Mouse (Mus musculus) lung, embryonic 15.5 days (tissue): Measurements from ENCODE around the gene Zbtb39. TPM values are rescaled to one million over a fixed set of nuclear protein-coding genes. Genes with fewer than 3 reads are reported as not detected.
A peak's percentile ranks its signal among the peaks of the same experiment; 100 is the strongest.

Experiments
- ATAC-seq: fragments of 200-750 bp; cut with Nextera tagmentation; 2 replicates; pipeline ENCODE4 v1.8.0; 2017; ENCODE audit warnings: moderate number of reproducible peaks, borderline replicate concordance; ENCODE audit not compliant: low FRiP score, low TSS enrichment; ENCODE audit errors: extremely low read depth
- H3K27ac ChIP-seq: fragments of 300-500 bp; sonication (generic); 2 replicates; pipeline ENCODE4 v1.5.1; 2015; ENCODE audit warnings: moderate library complexity, mild to moderate bottlenecking, inconsistent platforms
- H3K27me3 ChIP-seq: fragments of 300-500 bp; sonication (generic); 2 replicates; pipeline ENCODE4 v1.6.1; 2015; ENCODE audit warnings: inconsistent platforms
- H3K36me3 ChIP-seq: fragments of 300-500 bp; sonication (generic); 2 replicates; pipeline ENCODE4 v1.6.1; 2015; ENCODE audit warnings: inconsistent platforms
- H3K4me1 ChIP-seq: fragments of 300-500 bp; sonication (generic); 2 replicates; pipeline ENCODE4 v1.6.1; 2015; ENCODE audit warnings: inconsistent platforms
- H3K4me2 ChIP-seq: fragments of 300-500 bp; sonication (generic); 2 replicates; pipeline ENCODE4 v1.6.1; 2015; ENCODE audit warnings: inconsistent platforms, mild to moderate bottlenecking, moderate library complexity
- H3K4me3 ChIP-seq: fragments of 300-500 bp; sonication (generic); 2 replicates; pipeline ENCODE4 v1.5.1; 2015; ENCODE audit warnings: mild to moderate bottlenecking, inconsistent platforms
- H3K9ac ChIP-seq: fragments of 300-500 bp; sonication (generic); 2 replicates; pipeline ENCODE4 v1.6.1; 2015; ENCODE audit warnings: inconsistent platforms
- H3K9me3 ChIP-seq: fragments of 300-500 bp; sonication (generic); 2 replicates; pipeline ENCODE4 v1.6.1; 2016; ENCODE audit warnings: inconsistent platforms
- WGBS: fragments of 180-500 bp; shearing (Covaris S2); methylation state at CpG from one replicate; pipeline ENCODE4 v1.1.7; 2015; 5-methylcytosine and 5-hydroxymethylcytosine counted together
- polyA plus RNA-seq: library from polyadenylated mRNA; unstranded; fragments of >200 nt; fragmentation: Nextera tagmentation; extraction: Ambion mirVana; gene quantifications from 2 replicates; pipeline ENCODE4 v1.2.1, GENCODE M21; 2015

The Zbtb39 gene
- polyA plus RNA-seq, 1 experiment from 2014 or later: 2.9 TPM

GRCm38 (mm10) chr10:127712736-127713135 lies 26.6 kb upstream of the Zbtb39 start:
- no peak overlapping the region for H3K4me2 ChIP-seq
- no peak for ATAC-seq
- no peak overlapping the region for H3K4me3 ChIP-seq
- H3K4me1 ChIP-seq: 0 out of 2 replicates have a peak, but pooled peaks cover 2% of the 10 kb centered on the region
- H3K27ac ChIP-seq: no peak overlapping the region
- H3K9ac ChIP-seq: no peak overlapping the region
- no peaks in the 10 kb centered on the region for H3K9me3 ChIP-seq
- WGBS: 69% methylated on average over 6 of the region's 6 CpGs
- no peaks in the 10 kb centered on the region for H3K27me3 ChIP-seq
- H3K36me3 ChIP-seq: no peaks in the 10 kb centered on the region

- H3K4me1 ChIP-seq: 0 out of 2 replicates have a peak, but pooled peaks cover 7% of the 10 kb centered on the region
- 11% methylated on average over 20 of the region's 20 CpGs for WGBS
- peak overlapping the region; percentile 14 for H3K4me3 ChIP-seq
- H3K36me3 ChIP-seq: no peaks in the 10 kb centered on the region
- peak overlapping the region; percentile 48 for H3K4me2 ChIP-seq
- no peak overlapping the region; the same call in 1 of the 2 replicates for H3K9ac ChIP-seq
- H3K27ac ChIP-seq: peak overlapping the region; percentile 42; the same call in 1 of the 2 replicates
- H3K9me3 ChIP-seq: no peaks in the 10 kb centered on the region
- ATAC-seq: peak; percentile 55; the same call in 1 of the 2 replicates
- peaks cover 18% of the 10 kb centered on the region; the same call in 1 of the 2 replicates for H3K27me3 ChIP-seq
Observed at GRCm38 (mm10) chr10:127721671-127722418, 17.5 kb upstream of the Zbtb39 start.

GRCm38 (mm10) chr10:127724178-127724577 lies 15.2 kb upstream of the Zbtb39 start, which contains the start of gene Tac2:
Tac2 (plus strand) TSS chr10:127724478.
- H3K4me2 ChIP-seq: no peak within 1 kb of the TSS
- H3K36me3 ChIP-seq: no peaks in the 10 kb centered on the region
- 77% methylated on average over 3 of the region's 3 CpGs for WGBS
- H3K4me1 ChIP-seq: 0 out of 2 replicates have a peak, but pooled peaks cover 7% of the 10 kb centered on the region
- H3K27me3 ChIP-seq: peaks cover 18% of the 10 kb centered on the region; the same call in 1 of the 2 replicates
- H3K9ac ChIP-seq: no peak within 1 kb of the TSS
- no peaks in the 10 kb centered on the region for H3K9me3 ChIP-seq
- H3K27ac ChIP-seq: no peak within 1 kb of the TSS
- ATAC-seq: no peak
- H3K4me3 ChIP-seq: no peak within 1 kb of the TSS

- H3K27ac ChIP-seq: no peak overlapping the region
Observed at GRCm38 (mm10) chr10:127725136-127725535, 14.2 kb upstream of the Zbtb39 start.

GRCm38 (mm10) chr10:127728437-127728836 lies 10.9 kb upstream of the Zbtb39 start:
- H3K27ac ChIP-seq: no peak overlapping the region
- H3K36me3 ChIP-seq: no peaks in the 10 kb centered on the region
- no peaks in the 10 kb centered on the region for H3K9me3 ChIP-seq
- H3K4me3 ChIP-seq: no peak overlapping the region
- H3K27me3 ChIP-seq: no peaks in the 10 kb centered on the region
- H3K4me2 ChIP-seq: no peak overlapping the region
- ATAC-seq: no peak
- H3K9ac ChIP-seq: no peak overlapping the region
- no peaks in the 10 kb centered on the region for H3K4me1 ChIP-seq
- 68% methylated on average over 8 of the region's 8 CpGs for WGBS

More at GRCm38 (mm10) chr10:127725136-127725535, 14.2 kb upstream of the Zbtb39 start:
- Histone ChIP-seq H3K4me3 (no peak overlapping the region), H3K4me1 (0 out of 2 replicates have a peak, but pooled peaks cover 7% of the 10 kb centered on the region), H3K27me3 (peaks cover 12% of the 10 kb centered on the region; the same call in 1 of the 2 replicates), H3K36me3 (no peaks in the 10 kb centered on the region), H3K9me3 (no peaks in the 10 kb centered on the region), H3K9ac (no peak overlapping the region), H3K4me2 (no peak overlapping the region)
- ATAC-seq: no peak
- WGBS: 63% methylated on average over 4 of the region's 4 CpGs

- no peaks in the 10 kb centered on the region for H3K36me3 ChIP-seq
- no peak overlapping the region for H3K4me3 ChIP-seq
- H3K9me3 ChIP-seq: no peaks in the 10 kb centered on the region
- H3K9ac ChIP-seq: no peak overlapping the region
- H3K27ac ChIP-seq: no peak overlapping the region
- H3K4me2 ChIP-seq: no peak overlapping the region
- no peaks in the 10 kb centered on the region for H3K27me3 ChIP-seq
- no peak for ATAC-seq
- 69% methylated on average over 11 of the region's 11 CpGs for WGBS
- no peaks in the 10 kb centered on the region for H3K4me1 ChIP-seq
Observed at GRCm38 (mm10) chr10:127730285-127730932, 8.9 kb upstream of the Zbtb39 start.

- Histone ChIP-seq H3K9me3 (no peaks in the 10 kb centered on the region), H3K27me3 (no peaks in the 10 kb centered on the region), H3K4me3 (no peak overlapping the region), H3K4me2 (no peak overlapping the region), H3K27ac (no peak overlapping the region), H3K9ac (no peak overlapping the region), H3K36me3 (no peaks in the 10 kb centered on the region), H3K4me1 (no peaks in the 10 kb centered on the region)
- ATAC-seq: no peak
- WGBS: 40% methylated on average over 9 of the region's 9 CpGs
Observed at GRCm38 (mm10) chr10:127730933-127731310, 8.4 kb upstream of the Zbtb39 start.

GRCm38 (mm10) chr10:127731397-127731796 lies 7.9 kb upstream of the Zbtb39 start:
- Histone ChIP-seq H3K27me3 (no peaks in the 10 kb centered on the region), H3K4me3 (no peak overlapping the region), H3K4me2 (no peak overlapping the region), H3K4me1 (no peaks in the 10 kb centered on the region), H3K27ac (no peak overlapping the region), H3K36me3 (no peaks in the 10 kb centered on the region), H3K9me3 (no peaks in the 10 kb centered on the region), H3K9ac (no peak overlapping the region)
- WGBS: 22% methylated on average over 5 of the region's 5 CpGs
- no peak for ATAC-seq

GRCm38 (mm10) chr10:127734434-127734833 lies 4.9 kb upstream of the Zbtb39 start:
- H3K36me3 ChIP-seq: no peaks in the 10 kb centered on the region
- no peaks in the 10 kb centered on the region for H3K27me3 ChIP-seq
- H3K9me3 ChIP-seq: no peaks in the 10 kb centered on the region
- WGBS: 33% methylated on average over 5 of the region's 5 CpGs
- no peak for ATAC-seq
- H3K4me1 ChIP-seq: 0 out of 2 replicates have a peak, but pooled peaks cover 6% of the 10 kb centered on the region
- no peak overlapping the region for H3K27ac ChIP-seq
- no peak overlapping the region for H3K4me3 ChIP-seq
- no peak overlapping the region for H3K9ac ChIP-seq
- no peak overlapping the region for H3K4me2 ChIP-seq

- Histone ChIP-seq H3K9me3 (no peaks in the 10 kb centered on the region), H3K36me3 (peaks cover under 1% of the 10 kb centered on the region; the same call in 1 of the 2 replicates), H3K27ac (no peak overlapping the region), H3K9ac (no peak overlapping the region), H3K27me3 (no peaks in the 10 kb centered on the region), H3K4me3 (no peak overlapping the region), H3K4me2 (no peak overlapping the region), H3K4me1 (peaks cover 14% of the 10 kb centered on the region)
- no peak for ATAC-seq
- 66% methylated on average over 2 of the region's 2 CpGs for WGBS
Observed at GRCm38 (mm10) chr10:127736266-127736665, 3.1 kb upstream of the Zbtb39 start.

GRCm38 (mm10) chr10:127736916-127737315 lies 2.4 kb upstream of the Zbtb39 start:
- peaks cover 14% of the 10 kb centered on the region for H3K4me1 ChIP-seq
- 49% methylated on average over 4 of the region's 4 CpGs for WGBS
- H3K27me3 ChIP-seq: no peaks in the 10 kb centered on the region
- no peak for ATAC-seq
- no peaks in the 10 kb centered on the region for H3K9me3 ChIP-seq
- no peak overlapping the region for H3K9ac ChIP-seq
- peaks cover 7% of the 10 kb centered on the region for H3K36me3 ChIP-seq
- no peak overlapping the region for H3K4me3 ChIP-seq
- no peak overlapping the region for H3K27ac ChIP-seq
- no peak overlapping the region for H3K4me2 ChIP-seq

- Histone ChIP-seq H3K27ac (peak overlapping the region; percentile 25; the same call in 1 of the 2 replicates), H3K27me3 (no peaks in the 10 kb centered on the region), H3K4me2 (no peak overlapping the region), H3K4me1 (peaks cover 14% of the 10 kb centered on the region), H3K9ac (no peak overlapping the region), H3K9me3 (no peaks in the 10 kb centered on the region), H3K36me3 (peaks cover 13% of the 10 kb centered on the region), H3K4me3 (no peak overlapping the region)
- WGBS: 21% methylated on average over 2 of the region's 2 CpGs
- no peak for ATAC-seq
Observed at GRCm38 (mm10) chr10:127737552-127737951, 1.8 kb upstream of the Zbtb39 start.
